Mouse (Mus musculus): ENCODE measurements at regions not wholly inside any gene's neighbourhood (a gene's known extent, or its start where the extent isn't known, plus 50 kb on each side); places are given as distances from the start of the nearest gene placed in this dataset.

- TF ChIP-seq CTCF (IDR thresholded peaks at IDR 0.05; ENCODE audit: low read depth) (no peak), EP300 (optimal IDR thresholded peaks at IDR 0.05) (no peak)
Measured at GRCm38 (mm10) chr12:13964537-13964936, 187.3 kb downstream of the Fam84a start.
